Mouse (Mus musculus): ENCODE data around the gene Rpl9-ps6.

- TF ChIP-seq GATA1 (IDR thresholded peaks at IDR 0.05; ENCODE audit: borderline replicate concordance, low read length) (no peak), FLI1 (IDR thresholded peaks at IDR 0.05; ENCODE audit: low read length) (no peak)
These were observed 1.1 kb downstream of the Rpl9-ps6 start for GRCm38 (mm10) chr19:32465228-32465627.
